Mouse (Mus musculus) layer of hippocampus, postnatal 36 days (tissue): ENCODE data around the gene Ska2. TPM values are rescaled to one million over a fixed set of nuclear protein-coding genes. Genes with fewer than 3 reads are reported as not detected.

Experiments
- DNase-seq, 2 experiments: peaks; one replicate each; pipeline ENCODE4 v3.0.0; 2022
- total RNA-seq, 2 experiments: library from RNA; stranded (reverse); gene quantifications; 2 replicates each; pipeline ENCODE4 v1.2.3; 2021

Gene Ska2
- total RNA-seq: 10 to 100 TPM; 14.2 to 15.3 TPM

GRCm38 (mm10) chr11:87108755-87109518, at the start of gene Ska2:
Gene Ska2, plus strand, starts transcription at chr11:87109234.
- DNase-seq: peak; percentile 97 to 98

- DNase-seq: no peak
These were observed 48.6 kb upstream of the Ska2 start for GRCm38 (mm10) chr11:87060410-87060809.

DNA sequence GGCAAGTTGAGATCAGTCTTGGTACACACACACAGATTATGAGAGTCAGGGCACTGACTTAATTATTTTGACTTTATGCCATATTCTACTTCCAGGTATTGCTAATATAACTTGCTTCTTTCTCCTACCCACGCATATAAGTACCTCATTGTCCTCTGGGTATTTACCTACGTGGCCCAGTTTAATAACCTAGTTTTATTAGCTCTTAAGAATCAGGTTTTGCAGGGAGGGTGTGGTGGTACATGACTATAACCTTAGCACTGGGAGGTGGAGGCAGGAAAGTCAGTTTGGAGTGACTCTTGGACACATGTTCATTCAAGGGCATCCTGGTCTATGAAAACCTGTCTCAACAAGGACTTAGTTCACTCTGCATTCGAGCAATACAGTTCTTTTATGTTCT, 46.9 kb upstream of the Ska2 start:
- DNase-seq: no peak

GRCm38 (mm10) chr11:87073343-87073865, 35.6 kb upstream of the Ska2 start:
- DNase-seq: peak; percentile 60 to 74

- DNase-seq: peak; percentile 88
These were observed 35.1 kb upstream of the Ska2 start, which contains the start of gene Gdpd1 for GRCm38 (mm10) chr11:87073866-87074440. Gene Gdpd1, minus strand, starts transcription at chr11:87074062.

DNA sequence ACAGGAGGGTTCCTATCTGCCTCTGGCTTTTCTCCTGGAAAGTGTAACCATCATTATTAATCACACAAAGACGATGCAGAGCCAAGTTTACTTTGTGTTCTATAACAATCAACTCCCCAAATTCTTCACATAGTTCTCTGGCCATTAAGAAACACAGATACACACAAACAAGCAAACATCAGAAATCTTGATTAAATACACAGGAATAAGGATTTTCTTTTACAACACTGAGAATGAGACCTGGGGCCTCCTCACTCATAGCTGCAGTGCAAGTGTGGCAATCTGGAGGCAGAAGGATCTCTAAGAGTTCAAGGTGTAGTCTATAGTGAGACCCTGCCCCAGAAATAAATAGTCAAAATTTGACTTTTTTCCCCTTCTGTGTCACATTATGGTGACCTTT, 25.3 kb upstream of the Ska2 start:
- no peak for DNase-seq

- DNase-seq: no peak
These were observed 23.6 kb upstream of the Ska2 start for GRCm38 (mm10) chr11:87085461-87085860.

GRCm38 (mm10) chr11:87086290-87086984, 22.6 kb upstream of the Ska2 start, which contains the start of gene Smg8:
Gene Smg8, minus strand, starts transcription at chr11:87086774.
- DNase-seq: peak; percentile 76 to 79

DNA sequence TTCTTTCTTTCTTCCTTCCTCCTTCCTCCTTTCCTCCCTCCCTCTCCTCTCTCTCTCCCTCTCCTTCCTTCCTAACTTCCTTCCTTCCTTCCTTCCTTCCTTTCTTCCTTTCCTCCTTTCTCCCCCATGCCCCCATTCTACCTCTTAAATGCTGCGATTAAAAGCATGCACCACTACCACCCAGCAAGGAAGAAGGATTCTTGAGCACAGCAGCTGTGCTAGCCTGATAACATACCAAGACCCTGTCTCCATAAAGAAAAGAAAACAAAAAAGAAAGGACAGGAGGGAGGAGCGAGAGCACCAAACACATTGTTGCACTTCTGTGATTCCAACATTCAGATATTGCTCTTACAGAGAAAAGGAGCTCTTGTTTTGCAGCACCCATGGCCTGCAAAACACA, 21.9 kb upstream of the Ska2 start:
- DNase-seq: no peak

DNA sequence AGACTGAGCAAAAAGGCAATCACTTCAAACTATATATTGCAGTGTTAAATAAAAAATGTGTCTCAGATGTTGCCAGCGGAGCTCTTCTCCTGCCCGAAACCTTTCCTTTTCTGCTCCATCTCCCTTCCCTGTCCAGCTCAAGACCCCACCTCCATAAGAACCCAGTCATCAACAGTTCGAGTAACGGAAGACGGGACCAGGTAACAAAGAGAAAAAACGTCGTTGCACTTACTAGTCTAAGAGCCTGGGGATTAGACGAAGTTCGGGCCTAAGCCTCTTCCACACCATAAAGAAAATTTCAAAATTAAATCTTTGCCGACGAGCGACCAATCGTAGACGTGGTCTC, 652 bp upstream of the Ska2 start, which contains the start of gene Prr11:
Gene Prr11, minus strand, starts transcription at position 300 of the 346 bp plus-strand sequence.
- no peak for DNase-seq

DNA sequence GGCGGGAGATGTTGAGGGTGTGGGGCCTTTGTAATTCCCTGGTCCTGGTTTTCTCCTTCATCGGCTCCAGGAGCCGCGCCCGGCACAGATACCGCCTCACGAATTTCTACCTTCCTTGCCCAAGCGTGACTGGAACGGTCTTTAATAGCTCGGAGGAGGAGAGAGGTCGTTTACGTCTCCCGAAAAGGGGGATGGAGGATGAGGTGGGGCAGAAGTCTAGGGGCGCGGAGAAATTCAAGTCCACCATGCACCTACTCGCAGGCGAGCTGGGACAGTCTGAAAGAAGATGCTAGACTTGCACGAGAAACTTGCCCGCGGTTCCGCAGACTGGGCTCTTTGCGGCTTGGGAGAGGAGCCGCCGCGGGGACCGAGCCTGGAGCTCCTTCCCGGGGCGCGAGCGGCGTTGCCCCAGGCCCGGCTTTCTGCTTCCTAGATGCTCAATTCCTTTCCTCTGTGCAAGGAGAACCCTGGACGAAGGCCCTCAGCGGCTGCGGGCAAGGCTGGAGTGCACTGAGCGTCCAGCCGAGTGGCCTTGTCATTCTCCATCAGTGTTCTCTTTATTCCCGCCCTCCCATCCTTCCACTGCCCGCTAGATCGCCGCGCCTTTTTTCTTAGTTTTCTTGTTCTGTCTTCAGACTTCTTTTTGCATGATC, 611 bp downstream of the Ska2 start:
- DNase-seq: no peak

DNA sequence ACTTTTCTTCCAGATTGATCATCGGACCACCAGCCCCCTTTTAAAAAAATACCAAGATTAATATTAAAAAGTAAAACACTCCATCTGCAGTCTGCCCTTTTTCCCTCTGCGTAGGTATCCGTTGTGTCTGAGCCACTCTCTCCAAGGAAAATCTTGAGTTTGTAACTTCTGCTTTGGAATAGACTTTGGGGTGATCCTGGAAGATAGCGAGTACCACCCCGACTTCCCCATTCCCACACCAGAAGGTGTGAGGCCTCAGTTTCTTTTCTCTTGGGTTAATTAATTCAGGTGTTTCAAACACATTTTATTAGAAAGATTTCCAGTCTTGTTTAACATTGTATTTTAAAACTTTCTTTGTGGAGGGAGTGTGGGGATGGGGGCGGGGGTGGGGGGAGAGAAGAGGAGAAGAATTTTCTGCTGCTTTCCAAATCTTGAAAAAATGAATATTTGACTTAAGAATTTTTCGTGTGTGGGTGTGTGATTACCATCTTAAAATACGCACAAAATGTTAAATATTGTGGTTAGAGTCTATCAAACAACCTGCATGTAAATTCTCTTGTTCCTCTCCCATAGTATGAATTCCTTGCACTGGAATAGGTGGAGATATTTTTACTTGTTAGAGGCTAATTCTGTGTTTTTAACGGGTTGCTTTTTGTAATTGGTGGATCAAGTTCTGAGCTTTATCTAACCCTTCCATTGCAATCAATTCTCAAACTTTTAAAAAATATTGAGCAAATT, 1.3 kb downstream of the Ska2 start:
- DNase-seq: no peak

- no peak for DNase-seq
These were observed 12.8 kb downstream of the Ska2 start for GRCm38 (mm10) chr11:87121864-87122263.

- DNase-seq: no peak
These were observed 16.5 kb downstream of the Ska2 start for GRCm38 (mm10) chr11:87125562-87125961.

GRCm38 (mm10) chr11:87126281-87126823, 17.3 kb downstream of the Ska2 start:
- no peak for DNase-seq

GRCm38 (mm10) chr11:87126824-87127816, 18.1 kb downstream of the Ska2 start, which contains the start of gene Trim37:
Gene Trim37, plus strand, starts transcription at chr11:87127077.
- peak; percentile 90 to 91 for DNase-seq

DNA sequence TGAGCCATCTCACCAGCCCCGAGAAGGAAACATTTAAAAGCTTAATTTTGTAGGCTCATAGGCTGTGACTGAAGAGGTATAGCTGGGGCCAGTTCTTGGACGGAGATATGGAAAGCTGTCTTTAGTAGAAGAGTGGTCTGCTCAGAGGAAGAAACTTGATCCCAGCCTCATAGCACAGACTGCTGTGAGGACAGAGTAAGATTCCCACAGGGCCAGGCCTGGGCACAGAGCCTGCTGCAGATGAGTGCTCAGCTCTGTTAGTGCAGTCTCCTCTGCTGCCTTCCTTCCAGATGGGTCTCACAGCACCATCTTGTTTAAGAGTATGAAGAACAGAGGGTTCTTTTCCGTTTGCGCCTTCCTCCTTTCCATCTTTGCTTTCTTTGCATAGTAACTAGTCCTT, 27.2 kb downstream of the Ska2 start:
- DNase-seq: peak in 1 of 2 experiments; percentile 7

- no peak for DNase-seq
These were observed 49.0 kb downstream of the Ska2 start for GRCm38 (mm10) chr11:87158012-87158411.

DNA sequence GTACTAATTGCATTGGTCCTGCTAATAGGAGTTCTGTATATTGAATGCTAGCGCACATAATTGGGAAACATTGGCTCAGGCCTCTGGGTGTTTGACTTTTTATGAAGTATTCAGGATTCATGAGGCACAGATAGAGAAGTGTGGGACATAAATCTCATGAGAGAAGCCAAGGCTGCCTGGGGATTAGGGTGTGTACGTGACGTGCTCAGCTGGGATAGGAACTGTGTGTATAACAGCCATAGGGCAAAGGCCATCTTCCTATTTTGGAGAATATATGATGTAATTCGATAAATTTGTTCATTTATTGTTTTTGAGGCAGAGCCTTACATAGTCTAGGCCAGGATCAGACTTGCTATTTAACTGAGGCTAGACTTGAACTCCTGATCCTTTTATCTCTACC, 53.7 kb downstream of the Ska2 start:
- DNase-seq: no peak

DNA sequence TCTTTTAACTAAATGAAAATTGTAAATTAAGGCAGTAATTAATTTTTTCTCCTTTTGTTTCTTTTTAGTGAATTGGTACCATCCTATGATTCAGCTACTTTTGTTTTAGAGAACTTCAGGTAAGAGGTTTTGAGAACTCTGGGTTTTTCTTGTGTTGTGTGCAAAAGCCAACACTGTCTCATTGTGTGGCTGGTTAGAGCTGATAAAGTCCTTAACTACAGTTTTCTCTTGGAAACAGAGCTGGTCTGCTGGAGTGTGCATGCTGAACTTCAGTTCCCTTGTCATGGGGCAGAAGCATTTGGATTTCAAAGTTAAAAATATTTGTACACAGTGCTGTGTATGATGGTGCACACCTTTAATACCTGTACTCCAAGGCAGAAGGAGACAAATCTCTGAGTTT, 54.7 kb downstream of the Ska2 start:
- DNase-seq: no peak
